Mouse (Mus musculus) midbrain, embryonic 16.5 days (tissue): Measurements from ENCODE around the gene Gm17087. TPM values are rescaled to one million over a fixed set of nuclear protein-coding genes. Genes with fewer than 3 reads are reported as not detected.

Experiments
- ATAC-seq: fragments of 200-750 bp; cut with Nextera tagmentation; 2 replicates; pipeline ENCODE4 v1.8.0; 2017; ENCODE audit warnings: moderate TSS enrichment
- H3K27ac ChIP-seq: fragments of 300-500 bp; sonication (generic); 2 replicates; pipeline ENCODE4 v1.5.1; 2014; ENCODE audit warnings: mild to moderate bottlenecking, low read length, mixed read lengths
- H3K27me3 ChIP-seq: fragments of 300-500 bp; sonication (generic); 2 replicates; pipeline ENCODE4 v1.6.1; 2014; ENCODE audit warnings: low read depth, low read length, mixed read lengths; ENCODE audit not compliant: control insufficient read depth, insufficient read depth
- H3K36me3 ChIP-seq: fragments of 300-500 bp; sonication (generic); 2 replicates; pipeline ENCODE4 v1.6.1; 2014; ENCODE audit warnings: mild to moderate bottlenecking, low read length, moderate library complexity, mixed read lengths; ENCODE audit not compliant: control insufficient read depth, insufficient read depth
- H3K4me1 ChIP-seq: fragments of 300-500 bp; sonication (generic); 2 replicates; pipeline ENCODE4 v1.6.1; 2014; ENCODE audit warnings: mild to moderate bottlenecking, low read length, mixed read lengths; ENCODE audit not compliant: control insufficient read depth, insufficient read depth
- H3K4me2 ChIP-seq: fragments of 300-500 bp; sonication (generic); 2 replicates; pipeline ENCODE4 v1.6.1; 2014; ENCODE audit warnings: mild to moderate bottlenecking, low read length, mixed read lengths
- H3K4me3 ChIP-seq: fragments of 300-500 bp; sonication (generic); 2 replicates; pipeline ENCODE4 v1.5.1; 2014; ENCODE audit warnings: low read depth, mild to moderate bottlenecking, low read length, moderate library complexity, mixed read lengths
- H3K9ac ChIP-seq: fragments of 300-500 bp; sonication (generic); 2 replicates; pipeline ENCODE4 v1.6.1; 2014; ENCODE audit warnings: low read depth, low read length, mixed read lengths
- H3K9me3 ChIP-seq: fragments of 300-500 bp; sonication (generic); replicated peaks from 2 replicates; pipeline ENCODE4 v1.6.1; 2014; ENCODE audit warnings: mild to moderate bottlenecking, low read length, mixed read lengths; ENCODE audit not compliant: control insufficient read depth, poor library complexity, severe bottlenecking
- WGBS: fragments of 180-500 bp; shearing (Covaris S2); extraction: QIAGEN DNeasy Blood & Tissue Kit; methylation state at CpG from one replicate; pipeline ENCODE4 v1.1.7; 2014; 5-methylcytosine and 5-hydroxymethylcytosine counted together
- polyA plus RNA-seq: library from polyadenylated mRNA; unstranded; fragments of >200 nt; fragmentation: Nextera tagmentation; extraction: Ambion mirVana; gene quantifications from 2 replicates; pipeline ENCODE4 v1.2.1, GENCODE M21; 2015

Gene Gm17087
- polyA plus RNA-seq, 1 experiment from 2014 or later = not detected

- Histone ChIP-seq H3K36me3 (no peaks in the 10 kb centered on the region), H3K4me1 (peaks cover 2% of the 10 kb centered on the region; the same call in 1 of the 2 replicates), H3K9me3 (no peaks in the 10 kb centered on the region), H3K4me2 (no peak overlapping the region), H3K9ac (no peak overlapping the region), H3K27ac (no peak overlapping the region), H3K27me3 (no peaks in the 10 kb centered on the region), H3K4me3 (no peak overlapping the region)
- WGBS = 65% methylated on average over 3 of the region's 3 CpGs
- ATAC-seq = no peak
These were observed 13.6 kb upstream of the Gm17087 start for GRCm38 (mm10) chr17:8580360-8580759.

DNA sequence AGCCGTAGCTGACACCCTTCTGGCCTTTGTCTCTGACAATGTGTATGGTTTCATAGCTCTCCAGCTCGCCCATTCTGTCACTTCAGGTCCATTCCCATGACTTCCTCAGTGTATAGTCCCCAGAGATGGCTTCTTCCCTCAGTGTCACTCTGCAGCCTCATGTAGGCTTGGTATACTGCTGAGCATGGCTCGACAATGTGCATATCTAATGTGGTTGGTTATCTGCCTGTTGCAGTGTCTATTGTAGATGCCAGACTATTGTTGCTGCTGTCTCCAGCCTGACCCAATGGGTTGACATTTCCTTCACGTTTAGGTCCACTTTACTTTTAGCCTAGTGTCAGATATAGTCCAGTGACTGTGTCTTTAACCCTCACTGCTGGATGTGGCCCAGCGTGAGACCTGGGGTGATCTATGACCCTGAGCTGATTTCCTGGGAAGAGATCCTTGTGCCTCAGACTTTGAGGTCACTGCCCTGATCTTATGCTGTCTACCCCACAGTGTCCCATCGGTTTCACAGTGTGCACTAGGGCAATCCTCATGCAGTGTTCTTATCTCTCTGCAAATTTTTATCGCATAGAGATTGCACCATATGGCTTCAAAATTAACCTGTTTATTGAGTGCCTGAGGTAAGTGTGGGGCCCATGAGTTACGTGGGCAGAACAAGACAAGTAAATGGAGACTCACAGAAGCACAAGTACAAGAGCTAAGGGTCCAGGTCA lies 7.0 kb upstream of the Gm17087 start:
- H3K9ac ChIP-seq = no peak overlapping the region
- no peak overlapping the region for H3K4me2 ChIP-seq
- WGBS = 79% methylated on average over 8 of the region's 8 CpGs
- no peak for ATAC-seq
- no peaks in the 10 kb centered on the region for H3K36me3 ChIP-seq
- no peak overlapping the region for H3K27ac ChIP-seq
- H3K9me3 ChIP-seq = no peaks in the 10 kb centered on the region
- no peaks in the 10 kb centered on the region for H3K4me1 ChIP-seq
- no peak overlapping the region for H3K4me3 ChIP-seq
- no peaks in the 10 kb centered on the region for H3K27me3 ChIP-seq

DNA sequence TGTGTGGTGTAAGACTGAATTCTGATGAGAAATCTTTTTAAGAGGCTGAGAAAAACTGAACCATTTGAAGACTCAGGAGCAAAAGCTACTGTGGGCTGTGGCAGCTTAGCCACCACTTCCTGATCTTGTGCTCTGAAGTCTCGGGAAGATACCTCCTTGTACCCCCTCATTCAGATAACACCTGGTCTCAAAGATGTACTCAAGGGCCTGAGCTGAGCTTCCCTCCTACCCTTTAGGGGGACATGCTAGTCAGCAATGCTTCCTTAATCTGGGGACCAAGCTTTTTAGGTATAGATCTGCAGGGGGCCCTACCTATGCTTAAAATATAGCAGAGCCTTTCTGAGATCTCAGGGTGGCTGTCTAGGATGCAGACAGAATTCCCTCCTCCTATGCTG lies 3.9 kb downstream of the Gm17087 start:
- H3K4me1 ChIP-seq = no peaks in the 10 kb centered on the region
- H3K4me2 ChIP-seq = no peak overlapping the region
- no peaks in the 10 kb centered on the region for H3K9me3 ChIP-seq
- no peak overlapping the region for H3K4me3 ChIP-seq
- no peaks in the 10 kb centered on the region for H3K36me3 ChIP-seq
- H3K27me3 ChIP-seq = no peaks in the 10 kb centered on the region
- no peak overlapping the region for H3K27ac ChIP-seq
- no peak for ATAC-seq
- no peak overlapping the region for H3K9ac ChIP-seq
- WGBS = 80% methylated on average over 1 of the region's 1 CpGs

- Histone ChIP-seq H3K9me3 (no peaks in the 10 kb centered on the region), H3K4me2 (no peak overlapping the region), H3K27me3 (no peaks in the 10 kb centered on the region), H3K27ac (no peak overlapping the region), H3K4me3 (no peak overlapping the region), H3K4me1 (no peaks in the 10 kb centered on the region), H3K36me3 (no peaks in the 10 kb centered on the region), H3K9ac (no peak overlapping the region)
- WGBS = 61% methylated on average over 14 of the region's 14 CpGs
- ATAC-seq = no peak
These were observed 4.5 kb downstream of the Gm17087 start for GRCm38 (mm10) chr17:8562101-8562885.

- Histone ChIP-seq H3K4me3 (no peak overlapping the region), H3K27ac (no peak overlapping the region), H3K27me3 (no peaks in the 10 kb centered on the region), H3K9ac (no peak overlapping the region), H3K4me1 (no peaks in the 10 kb centered on the region), H3K4me2 (no peak overlapping the region), H3K36me3 (no peaks in the 10 kb centered on the region), H3K9me3 (no peaks in the 10 kb centered on the region)
- ATAC-seq = no peak
- 88% methylated on average over 8 of the region's 8 CpGs for WGBS
These were observed 8.8 kb downstream of the Gm17087 start for GRCm38 (mm10) chr17:8557926-8558325.

GRCm38 (mm10) chr17:8556223-8556622 lies 10.5 kb downstream of the Gm17087 start:
- H3K4me3 ChIP-seq = no peak overlapping the region
- H3K9me3 ChIP-seq = no peaks in the 10 kb centered on the region
- no peaks in the 10 kb centered on the region for H3K4me1 ChIP-seq
- no peak overlapping the region for H3K9ac ChIP-seq
- H3K4me2 ChIP-seq = no peak overlapping the region
- no peak overlapping the region for H3K27ac ChIP-seq
- 77% methylated on average over 6 of the region's 6 CpGs for WGBS
- H3K36me3 ChIP-seq = no peaks in the 10 kb centered on the region
- ATAC-seq = no peak
- no peaks in the 10 kb centered on the region for H3K27me3 ChIP-seq

DNA sequence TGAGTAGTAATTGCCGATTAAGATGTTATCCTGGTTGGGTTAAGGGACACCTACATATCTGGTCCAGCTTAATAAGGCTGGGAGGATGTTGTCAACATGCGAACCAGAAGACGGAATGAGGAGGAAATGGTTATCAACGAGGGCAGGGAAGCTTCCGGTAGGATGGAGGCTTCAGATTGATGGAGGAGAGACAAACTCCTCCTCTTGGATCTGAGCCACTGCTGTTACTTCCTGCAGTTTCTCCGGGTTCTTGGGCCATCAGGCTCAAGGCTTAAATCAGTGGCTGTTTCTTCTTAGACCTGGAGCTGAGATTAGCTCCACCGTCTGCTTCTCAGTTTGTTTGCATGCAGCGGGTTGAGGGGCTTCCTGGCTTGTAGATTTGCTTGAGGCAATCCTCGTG lies 11.0 kb downstream of the Gm17087 start:
- Histone ChIP-seq H3K4me3 (no peak overlapping the region), H3K4me2 (no peak overlapping the region), H3K4me1 (no peaks in the 10 kb centered on the region), H3K9me3 (no peaks in the 10 kb centered on the region), H3K27ac (no peak overlapping the region), H3K27me3 (no peaks in the 10 kb centered on the region), H3K36me3 (no peaks in the 10 kb centered on the region), H3K9ac (no peak overlapping the region)
- no peak for ATAC-seq
- 85% methylated on average over 9 of the region's 9 CpGs for WGBS

DNA sequence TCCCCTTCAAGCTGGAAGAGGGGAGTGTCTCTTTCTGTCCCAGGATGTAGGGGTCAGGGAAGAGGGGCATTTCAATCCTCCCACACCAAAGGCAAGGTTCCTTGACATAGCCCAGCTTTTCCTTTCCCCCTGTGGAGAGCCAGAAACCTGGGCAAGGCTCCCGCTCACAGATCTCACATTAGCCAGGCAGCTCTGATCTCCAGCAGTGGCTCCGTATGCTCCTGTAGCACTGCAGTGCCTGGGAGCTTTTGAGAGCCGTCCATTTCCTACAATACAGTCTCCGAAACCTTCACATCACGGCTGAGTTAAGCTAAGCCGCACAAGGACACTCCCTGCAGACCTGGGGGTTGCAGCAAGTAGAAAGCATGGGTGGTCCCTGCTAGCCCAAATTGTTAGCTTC lies 12.5 kb downstream of the Gm17087 start:
- Histone ChIP-seq H3K9ac (no peak overlapping the region), H3K36me3 (no peaks in the 10 kb centered on the region), H3K4me2 (no peak overlapping the region), H3K4me3 (no peak overlapping the region), H3K27me3 (no peaks in the 10 kb centered on the region), H3K27ac (no peak overlapping the region), H3K9me3 (no peaks in the 10 kb centered on the region), H3K4me1 (no peaks in the 10 kb centered on the region)
- 79% methylated on average over 6 of the region's 6 CpGs for WGBS
- no peak for ATAC-seq

GRCm38 (mm10) chr17:8553601-8554000 lies 13.1 kb downstream of the Gm17087 start:
- Histone ChIP-seq H3K27ac (no peak overlapping the region), H3K4me3 (no peak overlapping the region), H3K4me2 (no peak overlapping the region), H3K9me3 (no peaks in the 10 kb centered on the region), H3K9ac (no peak overlapping the region), H3K27me3 (no peaks in the 10 kb centered on the region), H3K36me3 (no peaks in the 10 kb centered on the region), H3K4me1 (no peaks in the 10 kb centered on the region)
- ATAC-seq = no peak
- WGBS = 65% methylated on average over 3 of the region's 3 CpGs
